In genomic region chr2:165033306-165033705, GRCm38 (mm10) we compare ENCODE assay signal across 8 mouse cellular contexts. TPM values are rescaled to one million over a fixed set of nuclear protein-coding genes. Genes with fewer than 3 reads are reported as not detected.
DNase-seq lines count a peak whose midpoint lies in the region; ATAC-seq lines count a peak whose summit lies in the region.

No protein-coding gene starts in this region.

- peak overlapping the region; percentile 98 for H3K9ac ChIP-seq in forebrain, embryonic 12.5 days
- peak overlapping the region; percentile 86; the same call in 1 of the 2 replicates for H3K9ac ChIP-seq in liver, embryonic 15.5 days

- H3K27me3 ChIP-seq in erythroblast, embryonic 14.5 days (ENCODE audit: control insufficient read depth) = peaks cover 10% of the 10 kb centered on the region
- H3K27me3 ChIP-seq in forebrain, embryonic 12.5 days = no peaks in the 10 kb centered on the region
- H3K27me3 ChIP-seq in liver, embryonic 15.5 days = 0 out of 2 replicates have a peak, but pooled peaks cover 1% of the 10 kb centered on the region

- peaks cover 5% of the 10 kb centered on the region; the same call in 1 of the 2 replicates for H3K36me3 ChIP-seq in erythroblast, embryonic 14.5 days (ENCODE audit: control insufficient read depth)
- H3K36me3 ChIP-seq in forebrain, embryonic 12.5 days (replicated peaks) = no peaks in the 10 kb centered on the region
- H3K36me3 ChIP-seq in liver, embryonic 15.5 days (replicated peaks) = no peaks in the 10 kb centered on the region

- H3K4me2 ChIP-seq in forebrain, embryonic 12.5 days = peak overlapping the region; percentile 79
- H3K4me2 ChIP-seq in liver, embryonic 15.5 days = peak overlapping the region; percentile 86

- peak overlapping the region; percentile 93 for H3K4me3 ChIP-seq in erythroblast, embryonic 14.5 days (replicated peaks)
- peak overlapping the region; percentile 90 for H3K4me3 ChIP-seq in forebrain, embryonic 12.5 days (replicated peaks)
- H3K4me3 ChIP-seq in liver, embryonic 15.5 days (replicated peaks) = peak overlapping the region; percentile 91

- DNase-seq in 3T3-L1 (ENCODE audit: low read depth, low spot score) = peak; percentile 28
- no peak for DNase-seq in retina, embryonic 14.5 days (ENCODE audit: low spot score)
- no peak for DNase-seq in left cerebral cortex, postnatal 14 days (ENCODE audit: low spot score in 2 of 2)
- DNase-seq in urinary bladder, postnatal 10 days (ENCODE audit: low spot score) = no peak

- intact Hi-C loops in left cerebral cortex, postnatal 14 days (cut with DNase I) = loop anchor here (5.0 kb wide), 2 partner anchors 71 to 111 kb away; partner anchors contain the start of gene Slc12a5

- peaks cover 26% of the 10 kb centered on the region for H3K4me1 ChIP-seq in erythroblast, embryonic 14.5 days (ENCODE audit: control insufficient read depth)
- peaks cover 47% of the 10 kb centered on the region for H3K4me1 ChIP-seq in forebrain, embryonic 12.5 days
- H3K4me1 ChIP-seq in liver, embryonic 15.5 days (replicated peaks) = peaks cover 29% of the 10 kb centered on the region

- no peak overlapping the region for H3K27ac ChIP-seq in forebrain, embryonic 12.5 days
- H3K27ac ChIP-seq in liver, embryonic 15.5 days (replicated peaks) = no peak overlapping the region

- no peak for ATAC-seq in erythroblast, adult 5-6 weeks (replicated peaks; ENCODE audit: low FRiP score, poor library complexity, severe bottlenecking)
- ATAC-seq in forebrain, embryonic 12.5 days (ENCODE audit: low FRiP score) = no peak
- ATAC-seq in liver, embryonic 15.5 days (ENCODE audit: insufficient read depth) = no peak

- WGBS in forebrain, embryonic 12.5 days = 58% methylated on average over 6 of the region's 6 CpGs
- WGBS in liver, embryonic 15.5 days (ENCODE audit: insufficient replicate concordance) = 56% methylated on average over 6 of the region's 6 CpGs

- H3K9me3 ChIP-seq in erythroblast, embryonic 14.5 days (ENCODE audit: control insufficient read depth, low read length) = no peaks in the 10 kb centered on the region
- H3K9me3 ChIP-seq in forebrain, embryonic 12.5 days = no peaks in the 10 kb centered on the region
- H3K9me3 ChIP-seq in liver, embryonic 15.5 days (replicated peaks) = no peaks in the 10 kb centered on the region

RNA-seq across cellular contexts. Expression of gene Ncoa5, which starts 1.4 kb away (rescaled TPM):
- 1.7 and 1.8 TPM in 2 replicates for polyA plus RNA-seq in erythroblast, embryonic 14.5 days (2012)
- total RNA-seq in erythroblast, adult 5-6 weeks (2015; ENCODE audit: low replicate concordance) = 1.2 and 5.4 TPM in 2 replicates
- total RNA-seq in erythroblast, adult 5-6 weeks (2017; ENCODE audit: low replicate concordance) = 10.3 and 15.6 TPM in 2 replicates
- 138 and 144 TPM in 2 replicates for polyA plus RNA-seq in forebrain, embryonic 12.5 days (2016; fragmentation: Nextera tagmentation; extraction: Ambion mirVana)
- polyA plus RNA-seq in liver, embryonic 15.5 days (2015; fragmentation: Nextera tagmentation; extraction: Ambion mirVana) = 14.2 and 14.5 TPM in 2 replicates
- total RNA-seq in left cerebral cortex, postnatal 14 days (2021) = 10 to 100 TPM; 53.2 to 54.6 TPM

RNA-seq across cellular contexts. Expression of gene Cd40, which starts 22.1 kb away (rescaled TPM):
- polyA plus RNA-seq in erythroblast, embryonic 14.5 days (2012) = 0.02 TPM in 1 of 2 replicates, not detected in the other
- 10.2 TPM in 1 of 2 replicates, not detected in the other for total RNA-seq in erythroblast, adult 5-6 weeks (2015; ENCODE audit: low replicate concordance)
- 3.6 and 5.1 TPM in 2 replicates for total RNA-seq in erythroblast, adult 5-6 weeks (2017; ENCODE audit: low replicate concordance)
- 2.7 and 4.8 TPM in 2 replicates for polyA plus RNA-seq in forebrain, embryonic 12.5 days (2016; fragmentation: Nextera tagmentation; extraction: Ambion mirVana)
- polyA plus RNA-seq in liver, embryonic 15.5 days (2015; fragmentation: Nextera tagmentation; extraction: Ambion mirVana) = 2.8 and 3.5 TPM in 2 replicates
- total RNA-seq in left cerebral cortex, postnatal 14 days (2021) = 1 to 10 TPM in 1 of 2 experiments, under 1 TPM in 1; 0.82 to 1.4 TPM

RNA-seq across cellular contexts. Expression of gene 1700025C18Rik, which starts 57.2 kb away (rescaled TPM):
- not detected in 2 replicates for polyA plus RNA-seq in erythroblast, embryonic 14.5 days (2012)
- not detected in 2 replicates for total RNA-seq in erythroblast, adult 5-6 weeks (2015; ENCODE audit: low replicate concordance)
- total RNA-seq in erythroblast, adult 5-6 weeks (2017; ENCODE audit: low replicate concordance) = not detected in 2 replicates
- polyA plus RNA-seq in forebrain, embryonic 12.5 days (2016; fragmentation: Nextera tagmentation; extraction: Ambion mirVana) = not detected in 2 replicates
- not detected in 2 replicates for polyA plus RNA-seq in liver, embryonic 15.5 days (2015; fragmentation: Nextera tagmentation; extraction: Ambion mirVana)
- total RNA-seq in left cerebral cortex, postnatal 14 days (2021) = not detected
